Comparison of ENCODE assay signal across 22 mouse cellular contexts in the genomic region with DNA sequence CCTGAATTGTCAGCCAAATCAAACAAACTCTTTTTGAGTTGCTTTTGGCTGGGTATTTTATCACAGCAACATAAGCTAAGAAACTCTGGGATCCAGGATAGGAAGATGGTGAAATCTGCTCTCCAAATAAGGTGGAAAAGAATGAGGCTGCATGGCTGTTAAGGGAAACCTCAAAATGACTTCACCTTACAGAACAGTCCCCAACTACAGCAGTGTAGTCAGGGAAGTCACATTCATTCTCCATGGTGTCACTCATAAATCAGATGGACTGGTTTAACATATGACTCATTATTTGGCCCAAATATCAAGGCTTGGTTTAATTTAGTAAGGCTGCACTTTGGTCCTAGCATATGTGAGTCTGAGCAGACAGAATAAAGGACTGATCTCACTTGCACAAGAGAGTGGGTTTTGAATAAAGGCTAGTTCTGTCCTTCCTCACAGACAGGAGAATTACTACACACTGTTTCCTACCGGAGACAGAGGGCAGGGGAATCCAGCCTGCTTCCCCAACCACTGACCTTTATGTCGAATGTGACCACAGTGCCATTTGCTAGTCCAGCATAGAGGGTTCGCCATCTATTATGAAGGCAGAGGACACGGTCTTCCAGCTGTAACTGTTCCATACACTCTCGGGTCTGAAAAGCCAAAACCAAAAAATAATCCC. TPM values are rescaled to one million over a fixed set of nuclear protein-coding genes. Genes with fewer than 3 reads are reported as not detected.
A peak's percentile ranks its signal among the peaks of the same experiment; 100 is the strongest.
DNase-seq lines count a peak whose midpoint lies in the region; TF ChIP-seq lines count a peak whose summit lies in the region.
"Had no signal": no experiment of that assay in that cellular context is flagged by ENCODE, and none has a peak within 500 bp of the region (broad histone marks: within the 10 kb centered on the region; RNA-seq: fewer than 3 reads in every experiment).

No protein-coding gene starts in this region.

- no peak for TF ChIP-seq POLR2A in lung, adult 2 months (IDR thresholded peaks at IDR 0.05; ENCODE audit: borderline replicate concordance, extremely low read depth, low read depth, low read length)

- 89% methylated on average over 5 of the region's 5 CpGs for WGBS in heart, embryonic 10.5 days
- 88% methylated on average over 5 of the region's 5 CpGs for WGBS in lung, adult 2 months

- H3K4me3 ChIP-seq in heart, embryonic 10.5 days, result no peak overlapping the region
- no peak overlapping the region for H3K4me3 ChIP-seq in lung, adult 2 months (replicated peaks; ENCODE audit: extremely low read depth, low read depth, low read length)
- H3K4me3 ChIP-seq: forebrain, embryonic 10.5 days; midbrain, embryonic 10.5 days; neural tube, embryonic 12.5 days had no signal

- peaks cover 100% of the 10 kb centered on the region for H3K36me3 ChIP-seq in heart, embryonic 10.5 days

- no peaks in the 10 kb centered on the region for H3K9me3 ChIP-seq in heart, embryonic 10.5 days
- H3K9me3 ChIP-seq: forebrain, embryonic 10.5 days; midbrain, embryonic 10.5 days; neural tube, embryonic 12.5 days had no signal

- no peak overlapping the region for H3K27ac ChIP-seq in heart, embryonic 10.5 days
- H3K27ac ChIP-seq: forebrain, embryonic 10.5 days; hindbrain, postnatal 0 days; liver, embryonic 14.5 days; midbrain, embryonic 10.5 days; neural tube, embryonic 12.5 days had no signal

- H3K27me3 ChIP-seq in heart, embryonic 10.5 days (ENCODE audit: insufficient read depth, poor library complexity, severe bottlenecking), result no peaks in the 10 kb centered on the region
- H3K27me3 ChIP-seq: neural tube, embryonic 12.5 days had no signal

- no peak for TF ChIP-seq CTCF in lung, adult 2 months (IDR thresholded peaks at IDR 0.05; ENCODE audit: insufficient read depth, low read length)

- no peaks in the 10 kb centered on the region for H3K4me1 ChIP-seq in heart, embryonic 10.5 days
- no peaks in the 10 kb centered on the region for H3K4me1 ChIP-seq in lung, adult 2 months (ENCODE audit: control insufficient read depth, insufficient read depth, low read length)
- H3K4me1 ChIP-seq: forebrain, embryonic 10.5 days; midbrain, embryonic 10.5 days; neural tube, embryonic 12.5 days had no signal

- peak; percentile 33 for DNase-seq in heart, embryonic 10.5 days (ENCODE audit: low spot score)
- no peak for DNase-seq in heart, postnatal 4 days
- peak; percentile 28 for DNase-seq in lung, postnatal 36 days
- DNase-seq in lung, adult 2 months, result no peak
- DNase-seq in NIH3T3 (ENCODE audit: low read depth), result peak; percentile 41
- peak; percentile 42 for DNase-seq in skeletal muscle tissue, adult 2 months (ENCODE audit: low read depth, low spot score)
- DNase-seq in ovary, postnatal 36 days (ENCODE audit: low spot score), result no peak
- DNase-seq: adrenal gland, postnatal 25 days; cerebellum, adult 2 months; gastrocnemius, postnatal 25 days; heart, postnatal 14 days; kidney, adult 2 months; kidney, postnatal 36 days; layer of hippocampus, adult 9-11 months; lung, postnatal 14 days; right cerebral cortex, postnatal 25 days; thymus, postnatal 36 days had no signal

RNA-seq across cellular contexts. Expression of gene Zfp106, which starts 45.0 kb away (rescaled TPM):
- 59.7 and 64.8 TPM in 2 replicates for polyA plus RNA-seq in heart, embryonic 10.5 days (2016; fragmentation: Nextera tagmentation; extraction: Ambion mirVana)
- 100 to 1,000 TPM; 154 to 160 TPM for total RNA-seq in heart, postnatal 4 days (2021)
- polyA plus RNA-seq in lung, adult 2 months (2012; rRNA removed), result 48.6 and 51.0 TPM in 2 replicates

RNA-seq across cellular contexts. Expression of gene Snap23, which starts 48.8 kb away (rescaled TPM):
- polyA plus RNA-seq in heart, embryonic 10.5 days (2016; fragmentation: Nextera tagmentation; extraction: Ambion mirVana), result 65.7 and 66.3 TPM in 2 replicates
- total RNA-seq in heart, postnatal 4 days (2021), result 10 to 100 TPM; 41.5 to 47.7 TPM
- 5.2 and 11.1 TPM in 2 replicates for polyA plus RNA-seq in lung, adult 2 months (2012; rRNA removed)

Comparison
In these comparisons a context has a peak if more than half of its experiments do, and no peak if none do; other contexts are left out.
1. DNase-seq: peak in heart, embryonic 10.5 days (single experiment), lung, postnatal 36 days (single experiment), NIH3T3 (single experiment) and skeletal muscle tissue, adult 2 months (single experiment); none in heart, postnatal 4 days (single experiment), lung, adult 2 months (single experiment) and ovary, postnatal 36 days (single experiment).